Mouse (Mus musculus): ENCODE results near the gene Map6d1.

GRCm38 (mm10) chr16:20185368-20185767, 55.8 kb downstream of the Map6d1 start:
- TF ChIP-seq CTCF (IDR thresholded peaks at IDR 0.05; ENCODE audit: borderline replicate concordance, control insufficient read depth, extremely low read depth, insufficient read depth, low read length, poor library complexity): no peak
- no peak for TF ChIP-seq POLR2A (IDR thresholded peaks at IDR 0.05; ENCODE audit: control insufficient read depth, extremely low read depth, insufficient read depth, low read length, poor library complexity)
